Mouse (Mus musculus) spleen, adult 2 months (tissue): ENCODE measurements around the gene Plcb4.

Experiments
- CTCF ChIP-seq: fragments of 200-500 bp; IDR thresholded peaks from 2 replicates; pipeline ENCODE4 v1.5.1; 2011; ENCODE audit warnings: mild to moderate bottlenecking, inconsistent platforms; ENCODE audit not compliant: insufficient read depth, insufficient read length, insufficient replicate concordance; ENCODE audit errors: extremely low read depth
- POLR2A ChIP-seq: fragments of 200-500 bp; IDR thresholded peaks from 2 replicates; pipeline ENCODE4 v1.6.1; 2011; ENCODE audit warnings: low read depth, low read length, inconsistent platforms

DNA sequence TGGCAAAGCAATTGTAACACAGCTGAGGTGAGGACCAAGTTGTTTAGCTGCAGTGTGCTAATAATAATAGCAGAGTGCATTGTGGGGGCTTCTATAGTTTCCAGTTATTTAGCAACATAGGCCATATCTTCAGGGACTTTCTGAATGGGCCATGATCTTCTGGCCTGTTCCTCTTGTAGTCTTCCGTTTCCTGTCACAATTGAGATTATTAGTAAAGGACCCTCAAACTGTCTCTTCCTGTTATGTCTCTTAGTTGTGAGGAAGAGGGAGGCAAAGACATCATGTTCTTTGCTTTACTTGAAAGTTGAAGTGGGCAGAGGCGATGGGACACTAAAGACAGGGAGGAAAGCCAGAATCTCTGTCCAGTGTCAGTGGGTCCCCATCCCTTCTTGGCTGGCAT, 195.2 kb downstream of the Plcb4 start:
- TF ChIP-seq CTCF (no peak), POLR2A (no peak)
